Mouse (Mus musculus) lung, embryonic 15.5 days (tissue): ENCODE measurements around the gene Gmcl1. TPM values are rescaled to one million over a fixed set of nuclear protein-coding genes. Genes with fewer than 3 reads are reported as not detected.

ENCODE experiments used
- ATAC-seq: fragments of 200-750 bp; cut with Nextera tagmentation; 2 replicates; pipeline ENCODE4 v1.8.0; 2017; ENCODE audit warnings: moderate number of reproducible peaks, borderline replicate concordance; ENCODE audit not compliant: low FRiP score, low TSS enrichment; ENCODE audit errors: extremely low read depth
- H3K27ac ChIP-seq: fragments of 300-500 bp; sonication (generic); 2 replicates; pipeline ENCODE4 v1.5.1; 2015; ENCODE audit warnings: moderate library complexity, mild to moderate bottlenecking, inconsistent platforms
- H3K27me3 ChIP-seq: fragments of 300-500 bp; sonication (generic); 2 replicates; pipeline ENCODE4 v1.6.1; 2015; ENCODE audit warnings: inconsistent platforms
- H3K36me3 ChIP-seq: fragments of 300-500 bp; sonication (generic); 2 replicates; pipeline ENCODE4 v1.6.1; 2015; ENCODE audit warnings: inconsistent platforms
- H3K4me1 ChIP-seq: fragments of 300-500 bp; sonication (generic); 2 replicates; pipeline ENCODE4 v1.6.1; 2015; ENCODE audit warnings: inconsistent platforms
- H3K4me2 ChIP-seq: fragments of 300-500 bp; sonication (generic); 2 replicates; pipeline ENCODE4 v1.6.1; 2015; ENCODE audit warnings: inconsistent platforms, mild to moderate bottlenecking, moderate library complexity
- H3K4me3 ChIP-seq: fragments of 300-500 bp; sonication (generic); 2 replicates; pipeline ENCODE4 v1.5.1; 2015; ENCODE audit warnings: mild to moderate bottlenecking, inconsistent platforms
- H3K9ac ChIP-seq: fragments of 300-500 bp; sonication (generic); 2 replicates; pipeline ENCODE4 v1.6.1; 2015; ENCODE audit warnings: inconsistent platforms
- H3K9me3 ChIP-seq: fragments of 300-500 bp; sonication (generic); 2 replicates; pipeline ENCODE4 v1.6.1; 2016; ENCODE audit warnings: inconsistent platforms
- WGBS: fragments of 180-500 bp; shearing (Covaris S2); methylation state at CpG from one replicate; pipeline ENCODE4 v1.1.7; 2015; 5-methylcytosine and 5-hydroxymethylcytosine counted together
- polyA plus RNA-seq: library from polyadenylated mRNA; unstranded; fragments of >200 nt; fragmentation: Nextera tagmentation; extraction: Ambion mirVana; gene quantifications from 2 replicates; pipeline ENCODE4 v1.2.1, GENCODE M21; 2015

Gmcl1 gene
- polyA plus RNA-seq, 1 experiment from 2014 or later: 32.7 TPM

DNA sequence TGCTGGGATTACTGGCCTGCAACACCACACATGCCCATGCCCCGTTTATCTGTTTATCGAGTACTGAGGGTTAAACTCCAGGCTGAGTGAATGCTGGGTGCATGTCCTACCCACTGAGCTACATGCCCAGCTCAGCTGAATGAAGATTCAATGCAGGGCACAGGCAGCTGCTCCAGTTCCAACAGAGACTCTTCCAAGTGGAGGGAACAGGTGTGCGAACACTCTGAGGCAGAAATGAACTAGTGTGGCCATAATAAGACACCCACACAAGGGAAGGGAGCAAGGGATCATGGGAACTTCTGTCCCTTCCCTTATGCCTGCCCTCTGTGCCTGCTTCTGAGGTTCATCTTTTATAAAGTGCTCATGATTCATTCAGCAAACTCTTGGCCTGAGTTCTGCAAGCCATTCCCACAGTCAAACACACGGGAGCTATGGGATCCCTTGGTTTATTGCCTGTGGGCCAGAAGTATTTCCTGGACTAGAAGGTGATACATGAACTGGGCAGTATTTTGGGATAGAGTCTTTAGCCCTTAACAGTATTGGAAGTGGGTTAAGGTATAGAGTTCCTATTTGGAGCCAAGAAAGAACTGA lies 35.1 kb upstream of the Gmcl1 start:
- Histone ChIP-seq H3K9ac (no peak overlapping the region), H3K9me3 (no peaks in the 10 kb centered on the region), H3K4me1 (peaks cover 9% of the 10 kb centered on the region; the same call in 1 of the 2 replicates), H3K27ac (no peak overlapping the region), H3K27me3 (no peaks in the 10 kb centered on the region), H3K4me2 (no peak overlapping the region), H3K4me3 (no peak overlapping the region), H3K36me3 (no peaks in the 10 kb centered on the region)
- no peak for ATAC-seq
- 80% methylated on average over 4 of the region's 4 CpGs for WGBS

DNA sequence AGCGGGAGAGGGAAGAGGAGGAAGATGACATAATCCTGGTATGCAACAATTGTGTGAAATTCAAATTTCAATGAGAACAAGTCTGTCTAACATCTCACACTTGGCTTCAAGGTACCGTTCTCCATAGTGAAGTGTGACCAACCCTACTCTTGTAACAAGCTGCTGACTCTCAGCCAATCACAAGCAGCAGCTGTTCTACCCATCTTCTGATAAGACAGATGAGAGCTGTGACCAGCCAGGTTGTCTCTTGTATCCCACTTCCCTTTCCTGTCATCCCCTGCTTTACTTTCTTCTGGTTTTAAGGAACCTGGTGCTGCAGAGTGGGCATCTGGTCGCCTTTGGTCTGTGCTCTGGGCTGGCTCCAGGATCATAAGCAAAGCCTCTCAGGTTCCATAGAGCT lies 34.3 kb upstream of the Gmcl1 start:
- no peak for ATAC-seq
- no peaks in the 10 kb centered on the region for H3K27me3 ChIP-seq
- H3K4me3 ChIP-seq: no peak overlapping the region
- peaks cover 9% of the 10 kb centered on the region; the same call in 1 of the 2 replicates for H3K4me1 ChIP-seq
- no peak overlapping the region for H3K27ac ChIP-seq
- no peaks in the 10 kb centered on the region for H3K36me3 ChIP-seq
- no peak overlapping the region for H3K4me2 ChIP-seq
- no peaks in the 10 kb centered on the region for H3K9me3 ChIP-seq
- no peak overlapping the region for H3K9ac ChIP-seq
- WGBS: 61% methylated on average over 3 of the region's 3 CpGs

- no peak overlapping the region for H3K4me2 ChIP-seq
- no peak overlapping the region for H3K4me3 ChIP-seq
- H3K4me1 ChIP-seq: peaks cover 9% of the 10 kb centered on the region; the same call in 1 of the 2 replicates
- H3K27me3 ChIP-seq: no peaks in the 10 kb centered on the region
- H3K9me3 ChIP-seq: no peaks in the 10 kb centered on the region
- no peak overlapping the region for H3K9ac ChIP-seq
- peak overlapping the region; percentile 75 for H3K27ac ChIP-seq
- peak; percentile 42; the same call in 1 of the 2 replicates for ATAC-seq
- H3K36me3 ChIP-seq: no peaks in the 10 kb centered on the region
- 41% methylated on average over 6 of the region's 6 CpGs for whole genome bisulfite sequencing
Observed at GRCm38 (mm10) chr6:86765637-86766059, 32.5 kb upstream of the Gmcl1 start.

GRCm38 (mm10) chr6:86754105-86754863 lies 21.1 kb upstream of the Gmcl1 start:
- no peaks in the 10 kb centered on the region for H3K4me1 ChIP-seq
- no peak for ATAC-seq
- WGBS: 86% methylated on average over 10 of the region's 10 CpGs

GRCm38 (mm10) chr6:86752843-86753485 lies 19.8 kb upstream of the Gmcl1 start:
- Histone ChIP-seq H3K36me3 (peaks cover 26% of the 10 kb centered on the region), H3K9me3 (no peaks in the 10 kb centered on the region), H3K4me1 (no peaks in the 10 kb centered on the region), H3K4me2 (no peak overlapping the region), H3K9ac (no peak overlapping the region), H3K4me3 (no peak overlapping the region), H3K27ac (no peak overlapping the region), H3K27me3 (no peaks in the 10 kb centered on the region)
- WGBS: 70% methylated on average over 5 of the region's 5 CpGs
- no peak for ATAC-seq

More at GRCm38 (mm10) chr6:86754105-86754863, 21.1 kb upstream of the Gmcl1 start:
- Histone ChIP-seq H3K4me3 (no peak overlapping the region), H3K27me3 (no peaks in the 10 kb centered on the region), H3K9ac (no peak overlapping the region), H3K4me2 (no peak overlapping the region), H3K27ac (no peak overlapping the region), H3K9me3 (no peaks in the 10 kb centered on the region), H3K36me3 (peaks cover 26% of the 10 kb centered on the region)

GRCm38 (mm10) chr6:86750961-86751360 lies 17.8 kb upstream of the Gmcl1 start:
- Histone ChIP-seq H3K4me1 (no peaks in the 10 kb centered on the region), H3K4me3 (no peak overlapping the region), H3K27me3 (no peaks in the 10 kb centered on the region), H3K36me3 (peaks cover 25% of the 10 kb centered on the region), H3K9me3 (no peaks in the 10 kb centered on the region), H3K27ac (no peak overlapping the region), H3K4me2 (no peak overlapping the region), H3K9ac (no peak overlapping the region)
- ATAC-seq: no peak
- WGBS: 90% methylated on average over 4 of the region's 4 CpGs

GRCm38 (mm10) chr6:86749817-86750216 lies 16.6 kb upstream of the Gmcl1 start:
- peaks cover 19% of the 10 kb centered on the region; the same call in 1 of the 2 replicates for H3K36me3 ChIP-seq
- no peaks in the 10 kb centered on the region for H3K27me3 ChIP-seq
- ATAC-seq: no peak
- H3K4me2 ChIP-seq: no peak overlapping the region
- WGBS: 59% methylated on average over 4 of the region's 4 CpGs
- no peak overlapping the region for H3K27ac ChIP-seq
- H3K4me3 ChIP-seq: no peak overlapping the region
- H3K9ac ChIP-seq: no peak overlapping the region
- H3K4me1 ChIP-seq: no peaks in the 10 kb centered on the region
- H3K9me3 ChIP-seq: no peaks in the 10 kb centered on the region

DNA sequence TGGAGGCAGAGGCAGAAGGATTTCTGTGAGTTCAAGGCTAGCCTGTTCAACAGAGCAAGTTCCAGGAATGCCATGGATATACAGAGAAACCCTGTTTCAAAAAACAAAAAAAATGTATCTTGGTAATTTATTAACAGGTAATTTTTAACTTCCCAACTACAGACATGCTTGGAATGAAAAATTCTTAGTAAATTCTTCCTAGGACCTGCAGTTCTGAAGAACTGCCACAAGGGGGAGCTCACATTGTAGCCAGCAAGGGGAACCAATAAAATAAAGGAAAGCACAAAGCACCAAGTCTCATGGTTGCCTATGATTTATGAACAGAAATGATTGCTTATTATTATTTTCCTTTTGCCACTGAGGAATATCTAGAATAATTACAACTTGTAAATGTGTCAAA lies 14.0 kb upstream of the Gmcl1 start:
- H3K4me3 ChIP-seq: no peak overlapping the region
- no peak overlapping the region for H3K4me2 ChIP-seq
- H3K27me3 ChIP-seq: no peaks in the 10 kb centered on the region
- peaks cover 14% of the 10 kb centered on the region; the same call in 1 of the 2 replicates for H3K36me3 ChIP-seq
- H3K27ac ChIP-seq: no peak overlapping the region
- H3K9ac ChIP-seq: no peak overlapping the region
- H3K4me1 ChIP-seq: no peaks in the 10 kb centered on the region
- no peak for ATAC-seq
- H3K9me3 ChIP-seq: no peaks in the 10 kb centered on the region

DNA sequence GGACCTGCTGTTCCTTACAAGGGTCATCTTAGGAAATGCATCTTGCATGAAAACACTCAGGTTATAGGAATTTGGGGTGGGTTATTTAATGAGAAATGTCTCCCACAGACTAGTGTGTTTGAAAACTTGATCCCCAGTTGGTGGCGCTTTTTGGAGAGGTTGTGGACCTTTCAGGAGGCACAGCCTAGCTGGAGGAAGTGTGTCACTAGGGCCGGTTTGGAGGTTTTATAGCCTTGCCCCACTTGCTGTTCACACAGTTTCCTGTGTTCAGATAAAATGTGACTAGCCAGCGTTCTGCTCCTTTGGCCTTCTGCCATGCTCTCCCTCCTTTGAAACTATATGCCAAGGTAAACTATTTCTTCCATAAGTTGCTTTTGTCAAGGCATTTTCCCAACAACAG lies 7.5 kb upstream of the Gmcl1 start:
- no peak overlapping the region for H3K4me3 ChIP-seq
- peaks cover 18% of the 10 kb centered on the region; the same call in 1 of the 2 replicates for H3K36me3 ChIP-seq
- WGBS: 25% methylated on average over 3 of the region's 3 CpGs
- no peak overlapping the region for H3K4me2 ChIP-seq
- H3K9ac ChIP-seq: no peak overlapping the region
- no peaks in the 10 kb centered on the region for H3K9me3 ChIP-seq
- ATAC-seq: no peak
- no peaks in the 10 kb centered on the region for H3K27me3 ChIP-seq
- no peak overlapping the region for H3K27ac ChIP-seq
- H3K4me1 ChIP-seq: no peaks in the 10 kb centered on the region

DNA sequence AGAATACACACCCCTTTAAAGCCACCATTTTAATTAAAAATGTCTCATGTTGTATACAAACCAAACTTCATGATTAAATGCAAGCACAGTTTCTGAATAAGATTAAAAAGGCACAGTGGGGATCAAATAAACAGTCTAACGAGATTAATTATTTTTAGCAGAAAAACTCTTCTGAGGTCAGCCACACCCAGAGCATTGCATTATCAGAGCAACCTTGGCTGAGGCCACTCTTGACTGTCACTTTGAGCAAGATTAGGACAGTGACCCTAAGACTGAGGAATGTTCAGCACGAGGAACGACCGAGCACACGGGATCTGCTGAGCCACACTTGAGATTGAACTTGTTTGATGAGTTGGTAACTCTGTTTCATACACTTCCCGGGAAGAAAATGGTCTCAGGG lies 3.6 kb upstream of the Gmcl1 start:
- Histone ChIP-seq H3K9me3 (no peaks in the 10 kb centered on the region), H3K27ac (no peak overlapping the region), H3K4me2 (no peak overlapping the region), H3K4me3 (no peak overlapping the region), H3K4me1 (peaks cover 8% of the 10 kb centered on the region), H3K36me3 (peaks cover 4% of the 10 kb centered on the region; the same call in 1 of the 2 replicates), H3K27me3 (no peaks in the 10 kb centered on the region), H3K9ac (no peak overlapping the region)
- WGBS: 54% methylated on average over 6 of the region's 6 CpGs
- no peak for ATAC-seq

DNA sequence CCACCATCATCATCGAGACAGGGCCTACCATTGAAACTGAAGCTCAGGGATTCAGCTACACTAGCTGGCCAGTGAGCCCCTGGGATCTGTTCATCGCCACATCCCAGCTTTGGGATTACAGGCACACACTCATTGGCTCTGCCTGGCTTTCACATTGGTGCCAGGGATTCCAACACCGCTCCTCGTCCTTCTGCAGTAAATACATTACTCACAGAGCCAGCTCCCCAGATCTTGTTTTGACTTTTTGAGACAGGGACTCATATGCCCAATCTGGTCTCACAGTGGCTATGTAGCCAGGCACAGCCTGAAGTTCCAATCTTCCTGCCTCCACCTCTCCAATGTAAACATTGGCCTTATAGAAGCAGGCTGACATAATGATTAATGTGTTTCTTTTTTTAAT lies 3.1 kb upstream of the Gmcl1 start:
- Histone ChIP-seq H3K9me3 (no peaks in the 10 kb centered on the region), H3K36me3 (no peaks in the 10 kb centered on the region; the same call in 1 of the 2 replicates), H3K27ac (no peak overlapping the region), H3K27me3 (no peaks in the 10 kb centered on the region), H3K4me2 (no peak overlapping the region), H3K9ac (no peak overlapping the region), H3K4me3 (no peak overlapping the region), H3K4me1 (peaks cover 10% of the 10 kb centered on the region)
- WGBS: 76% methylated on average over 4 of the region's 4 CpGs
- ATAC-seq: no peak
